Mouse (Mus musculus) 3134 (cell line): Measurements from ENCODE around the gene Pik3c2b.
"Not testable (repeated sequence)": the region's sequence is repeated elsewhere in the genome, so short reads cannot be mapped to it uniquely, and the experiment has no call there.

Source experiments
- DNase-seq: peaks from one replicate; pipeline ENCODE4 v3.0.0-alpha.2; 2011; ENCODE audit warnings: low spot score; ENCODE audit not compliant: insufficient read length; ENCODE audit errors: extremely low read depth

Gene Pik3c2b

GRCm38 (mm10) chr1:133030461-133030860, 15.0 kb upstream of the Pik3c2b start, which contains the start of gene Mdm4:
TSS of gene Mdm4 (minus strand) at chr1:133030561.
- no peak for DNase-seq

DNA sequence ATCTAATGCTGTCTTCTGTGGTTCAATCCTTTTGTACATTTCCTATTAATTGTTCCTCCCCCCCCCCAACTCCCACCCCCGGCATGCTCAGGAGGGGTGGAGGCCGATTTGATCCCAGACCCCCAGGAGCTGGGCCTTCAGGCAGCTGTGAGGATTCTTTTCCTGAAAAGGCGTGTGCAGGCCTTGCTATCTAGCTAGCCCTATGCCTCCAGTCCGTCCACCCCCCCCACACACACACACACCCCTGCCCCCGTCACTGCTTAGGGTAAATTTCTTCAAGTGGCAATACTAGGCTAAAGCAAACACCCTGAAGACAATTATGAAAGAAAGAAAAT, 12.5 kb upstream of the Pik3c2b start:
- peak; percentile 54 for DNase-seq

DNA sequence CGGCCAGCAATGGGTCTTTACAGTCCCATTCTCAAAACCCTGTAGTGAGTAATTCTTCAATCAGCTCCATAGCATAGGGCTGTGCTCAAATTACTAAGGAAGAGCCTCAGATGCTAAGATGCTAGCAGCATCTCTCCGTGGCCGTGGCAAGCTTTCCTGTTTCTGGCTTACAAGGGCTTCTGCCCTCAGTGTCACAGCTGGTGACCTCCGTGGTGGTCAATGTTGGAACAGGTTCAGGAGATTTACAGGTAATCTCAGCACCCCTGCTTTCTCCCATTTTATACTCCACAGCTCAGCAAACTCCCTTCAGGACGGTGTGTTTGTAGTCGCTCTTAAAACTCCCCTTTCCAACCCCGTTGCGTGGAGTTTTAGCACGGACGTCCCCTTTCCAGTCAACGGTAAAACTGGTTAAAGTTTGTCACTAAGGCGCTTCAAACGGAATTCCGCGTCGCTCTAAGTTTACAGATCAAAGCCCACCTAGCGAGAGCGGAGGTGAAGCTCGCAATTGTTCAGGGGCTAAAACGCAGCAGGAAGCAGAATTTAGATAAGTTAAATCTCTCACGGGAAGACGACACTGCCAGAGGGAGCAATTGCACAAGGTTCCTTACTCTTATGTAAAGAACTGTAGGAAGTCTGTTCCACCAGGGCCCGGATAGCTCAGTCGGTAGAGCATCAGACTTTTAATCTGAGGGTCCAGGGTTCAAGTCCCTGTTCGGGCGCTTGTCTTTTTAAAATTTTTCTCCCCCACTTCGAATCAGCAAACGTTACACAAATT, 12.0 kb upstream of the Pik3c2b start:
- DNase-seq = peak; percentile 71

- DNase-seq = peak; percentile 65
Observed at GRCm38 (mm10) chr1:133034091-133034460, 11.4 kb upstream of the Pik3c2b start.

- DNase-seq = not testable (repeated sequence)
Observed at GRCm38 (mm10) chr1:133034682-133035081, 10.8 kb upstream of the Pik3c2b start.

DNA sequence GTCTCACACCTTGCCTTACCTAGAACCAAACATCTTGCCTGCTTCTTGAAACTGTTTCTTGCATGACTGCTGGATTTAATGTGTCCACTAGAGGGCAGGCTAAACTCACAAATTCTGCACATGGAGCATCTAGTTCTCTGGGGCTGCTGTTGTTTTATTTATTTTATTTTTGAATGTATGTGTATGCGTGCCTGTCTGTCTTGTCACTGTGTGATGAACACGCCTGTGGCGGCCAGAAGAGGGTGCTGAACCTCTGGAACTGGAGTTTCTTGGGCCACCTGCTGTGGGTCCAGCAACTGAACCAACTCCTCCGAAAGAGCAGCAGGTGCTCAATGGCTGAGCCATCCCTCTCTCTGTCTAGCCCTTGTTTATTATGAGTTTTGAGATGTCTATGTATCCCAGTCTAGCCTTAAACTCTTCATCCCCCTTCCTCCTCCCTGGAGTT, 5.9 kb upstream of the Pik3c2b start:
- no peak for DNase-seq

DNA sequence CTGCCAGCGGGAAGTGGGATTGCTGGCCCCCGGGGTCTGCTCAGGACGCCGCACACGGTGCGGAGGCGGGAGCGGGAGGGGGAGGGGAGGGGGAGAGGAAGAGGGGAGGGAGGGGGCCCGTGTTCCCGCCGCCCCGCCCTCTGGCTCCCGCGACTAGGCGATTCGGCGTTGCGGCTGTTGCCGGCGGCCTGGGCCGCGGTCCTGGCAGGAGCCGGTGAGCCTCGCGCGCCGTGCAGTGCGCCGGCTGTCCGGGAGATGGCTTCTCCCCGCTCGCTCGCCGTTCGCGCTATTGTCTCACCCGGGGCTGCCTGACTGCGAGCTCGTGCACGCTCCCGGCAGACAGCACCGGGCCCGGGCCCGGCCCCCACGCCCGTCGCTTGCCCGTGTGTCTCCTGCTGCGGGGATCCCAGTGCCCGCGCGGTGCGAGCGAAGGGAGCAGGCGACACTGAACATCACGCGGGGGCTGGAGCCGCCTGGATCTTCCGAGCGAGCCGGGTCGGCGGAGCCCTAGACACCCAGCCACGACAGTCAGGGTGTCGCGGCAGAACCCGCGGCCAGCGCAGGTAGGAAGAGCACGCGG, 484 bp downstream of the Pik3c2b start:
- peak; percentile 76 for DNase-seq

DNA sequence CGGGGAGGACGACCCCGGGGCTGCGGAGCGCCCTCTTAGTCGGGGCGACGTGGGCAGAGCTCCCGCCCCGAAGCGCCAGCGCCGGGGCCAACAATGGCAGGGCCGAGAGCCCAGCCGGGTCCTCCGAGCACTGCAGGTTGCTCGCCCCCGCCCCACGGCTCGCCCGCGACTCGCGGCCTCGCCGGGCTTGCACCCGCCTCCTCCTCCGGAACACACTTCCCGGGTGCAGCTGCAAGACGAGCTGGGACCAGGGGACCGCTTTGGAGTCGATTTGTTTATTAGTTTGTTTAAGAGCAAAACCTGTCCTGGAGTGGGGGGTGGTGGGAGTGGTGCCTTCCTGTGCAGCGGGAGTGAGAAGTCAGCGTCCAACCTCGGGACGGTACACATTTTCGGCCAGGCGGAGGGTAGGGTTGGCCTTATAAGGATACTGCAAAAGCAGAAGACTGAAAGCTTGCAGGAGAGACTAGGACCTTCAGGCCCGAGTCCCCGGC, 1.0 kb downstream of the Pik3c2b start:
- DNase-seq = peak; percentile 72

- no peak for DNase-seq
Observed at GRCm38 (mm10) chr1:133047575-133047974, 2.1 kb downstream of the Pik3c2b start.

DNA sequence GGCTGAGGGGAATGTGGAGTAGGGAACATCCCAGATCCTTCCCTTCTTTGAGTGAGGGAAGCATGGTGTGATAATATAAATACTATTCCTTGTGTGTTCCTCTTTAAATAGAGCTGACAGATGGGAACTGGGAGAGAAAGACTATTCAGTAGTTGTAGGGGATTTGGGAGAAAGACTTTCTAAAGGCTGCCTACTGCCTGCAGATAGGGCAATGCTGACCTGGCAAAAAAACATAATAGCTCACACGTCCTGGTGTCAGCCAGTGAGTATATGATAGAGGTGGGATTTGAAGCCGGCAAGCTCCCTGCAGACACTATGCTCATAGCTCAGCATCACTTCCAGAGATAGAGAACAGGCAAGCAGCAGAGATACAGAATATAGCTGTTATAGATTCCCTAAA, 3.2 kb downstream of the Pik3c2b start:
- no peak for DNase-seq

DNA sequence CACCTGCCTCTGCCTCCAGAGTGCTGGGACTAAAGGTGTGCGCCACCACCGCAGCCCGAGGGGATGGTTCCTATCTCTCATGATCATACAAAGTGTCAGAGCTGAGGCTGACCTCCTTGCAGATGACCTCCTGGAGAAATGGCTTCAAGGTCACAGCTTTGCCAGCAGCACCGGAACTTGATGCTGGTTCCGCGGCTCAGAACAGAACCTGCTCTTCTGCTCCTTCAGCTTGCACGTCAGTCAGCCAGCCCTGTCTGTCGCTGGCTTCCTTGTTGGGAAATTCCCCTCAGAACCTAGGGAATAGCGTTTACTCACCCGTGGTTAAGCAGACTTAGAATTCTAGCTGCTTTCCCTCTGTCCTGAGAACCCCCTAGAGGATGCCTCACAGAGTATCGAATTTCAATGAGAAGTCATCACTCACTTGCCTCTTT, 4.5 kb downstream of the Pik3c2b start:
- no peak for DNase-seq

GRCm38 (mm10) chr1:133051829-133052228, 6.4 kb downstream of the Pik3c2b start:
- no peak for DNase-seq

DNA sequence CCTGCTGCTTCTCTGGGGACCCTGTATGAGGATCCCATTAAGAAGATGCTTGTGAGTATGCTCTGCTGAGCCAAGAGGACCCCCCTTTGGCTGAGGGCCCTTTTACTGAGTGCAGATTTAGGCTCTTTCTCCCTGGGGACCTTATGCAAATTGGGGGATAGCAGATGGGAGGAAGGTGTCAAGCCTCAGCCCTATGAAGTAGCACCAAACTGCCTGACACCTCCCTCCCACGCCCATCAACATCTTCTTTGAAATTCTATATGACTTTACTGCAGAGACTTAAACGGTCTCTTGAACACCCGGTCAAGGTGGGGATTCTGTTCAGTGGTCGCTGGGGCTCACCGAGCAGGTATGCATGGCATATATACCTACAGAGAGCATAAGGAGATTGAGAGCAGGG, 7.6 kb downstream of the Pik3c2b start:
- DNase-seq = no peak

DNA sequence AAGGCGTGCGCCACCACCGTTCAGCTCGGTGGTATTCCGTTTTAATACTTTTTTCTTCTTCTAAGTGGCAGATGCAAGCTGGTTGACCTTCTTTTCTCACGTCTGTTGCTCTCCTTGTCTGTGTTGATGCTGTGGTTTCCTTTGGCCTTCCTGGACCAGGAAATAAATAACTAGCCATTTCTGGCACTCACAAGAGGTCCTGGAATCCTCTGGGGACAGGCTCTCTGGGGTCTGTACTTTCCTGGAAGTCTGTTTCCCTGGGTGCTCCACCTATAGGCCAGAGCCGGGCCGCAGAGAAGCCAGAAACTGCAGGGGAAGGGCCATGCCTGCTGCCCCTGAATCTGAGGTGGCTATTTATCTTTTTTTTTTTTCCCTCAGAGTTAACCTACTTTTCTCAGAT, 8.9 kb downstream of the Pik3c2b start:
- no peak for DNase-seq

- DNase-seq = peak; percentile 44
Observed at GRCm38 (mm10) chr1:133057345-133058034, 12.0 kb downstream of the Pik3c2b start.

- DNase-seq = no peak
Observed at GRCm38 (mm10) chr1:133059592-133059991, 14.1 kb downstream of the Pik3c2b start.

- DNase-seq = no peak
Observed at GRCm38 (mm10) chr1:133060681-133061080, 15.2 kb downstream of the Pik3c2b start.

DNA sequence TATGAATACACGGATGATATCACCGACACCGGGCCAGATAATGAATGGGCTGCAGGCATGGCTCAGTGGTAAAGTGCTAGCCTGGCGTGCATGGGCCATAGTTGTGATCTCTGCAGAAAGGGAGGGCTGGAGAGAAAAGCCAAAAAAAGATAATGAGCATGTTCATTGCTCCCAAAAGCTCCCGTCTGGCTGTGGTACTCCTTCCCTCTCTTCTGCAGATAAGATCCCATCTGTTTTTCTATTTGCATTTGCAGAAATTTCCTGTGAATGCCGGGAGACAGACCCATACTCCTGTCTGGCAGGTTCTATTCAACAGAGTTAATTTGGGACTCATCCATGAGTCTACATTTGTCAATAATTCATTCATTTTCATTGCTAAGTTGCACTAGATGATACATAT, 17.7 kb downstream of the Pik3c2b start:
- no peak for DNase-seq

GRCm38 (mm10) chr1:133068268-133068667, 22.8 kb downstream of the Pik3c2b start:
- no peak for DNase-seq

DNA sequence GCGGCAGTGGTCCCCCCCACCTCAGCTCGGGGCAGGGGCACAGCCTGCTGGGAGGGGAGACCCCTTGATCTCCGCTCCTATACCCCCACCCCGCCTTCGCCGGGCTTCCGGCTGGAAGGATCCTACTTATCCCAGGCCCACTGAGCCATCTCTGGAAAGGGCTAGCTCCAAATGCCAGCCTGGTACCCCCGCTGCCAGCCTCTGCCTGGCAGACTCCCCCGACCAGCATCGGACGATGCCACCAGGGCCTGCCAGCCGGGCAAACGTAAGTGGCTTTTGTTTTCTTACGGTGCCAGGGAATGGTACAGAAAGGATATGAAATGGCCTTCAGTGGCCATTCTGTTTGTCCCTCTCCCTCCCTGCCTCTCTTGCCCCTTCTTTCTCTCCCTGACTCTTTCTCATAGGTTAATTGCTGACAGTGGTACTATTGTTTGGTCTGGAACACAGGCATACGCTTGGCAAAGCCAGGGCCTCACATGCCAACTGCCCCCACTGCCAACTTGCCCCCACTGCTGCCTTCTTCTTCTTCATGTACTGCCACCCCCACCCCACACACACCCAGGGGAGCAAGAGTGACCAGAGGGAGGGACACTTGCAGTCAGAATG, 23.3 kb downstream of the Pik3c2b start:
- no peak for DNase-seq
